Mouse (Mus musculus): Measurements from ENCODE around the gene Kcnq2. TPM values are rescaled to one million over a fixed set of nuclear protein-coding genes. Genes with fewer than 3 reads are reported as not detected.

The Kcnq2 gene
- total RNA-seq, 1 experiment from 2014 or later: not detected

GRCm38 (mm10) chr2:181150281-181150680 is 15.2 kb upstream of the Kcnq2 start:
- no peak for ATAC-seq (ENCODE audit: extremely low read depth, insufficient number of reproducible peaks, low FRiP score, poor library complexity, severe bottlenecking)

DNA sequence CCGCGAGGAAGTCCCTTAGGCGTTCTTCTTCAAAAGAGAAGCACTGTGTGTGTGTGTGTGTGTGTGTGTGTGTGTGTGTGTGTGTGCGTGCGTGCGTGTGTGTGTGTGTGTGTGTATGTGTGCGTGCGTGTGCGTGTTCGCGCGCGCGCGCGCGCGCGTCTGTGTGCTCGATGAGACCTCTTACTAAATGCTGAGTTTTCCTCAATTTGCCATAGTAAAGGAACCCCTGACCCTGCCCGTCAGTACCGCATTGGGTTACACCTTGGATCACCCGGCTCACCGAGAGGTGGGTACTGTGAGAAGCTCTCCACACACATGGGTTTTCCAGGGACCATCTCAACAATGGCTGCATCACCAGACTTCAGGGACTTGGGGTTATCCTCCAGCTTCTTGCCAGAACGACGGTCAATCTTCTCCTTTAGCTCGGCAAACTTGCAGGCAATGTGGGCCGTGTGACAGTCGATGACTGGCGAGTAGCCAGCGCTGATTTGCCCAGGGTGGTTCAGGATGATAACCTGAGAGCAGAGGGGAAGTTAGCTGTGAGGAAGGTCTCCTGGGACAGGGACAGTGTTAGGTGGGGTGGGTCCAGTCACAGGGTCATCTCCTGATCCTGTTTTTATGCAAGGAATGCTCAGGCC is 13.3 kb upstream of the Kcnq2 start:
- no peak for ATAC-seq (ENCODE audit: extremely low read depth, insufficient number of reproducible peaks, low FRiP score, poor library complexity, severe bottlenecking)

DNA sequence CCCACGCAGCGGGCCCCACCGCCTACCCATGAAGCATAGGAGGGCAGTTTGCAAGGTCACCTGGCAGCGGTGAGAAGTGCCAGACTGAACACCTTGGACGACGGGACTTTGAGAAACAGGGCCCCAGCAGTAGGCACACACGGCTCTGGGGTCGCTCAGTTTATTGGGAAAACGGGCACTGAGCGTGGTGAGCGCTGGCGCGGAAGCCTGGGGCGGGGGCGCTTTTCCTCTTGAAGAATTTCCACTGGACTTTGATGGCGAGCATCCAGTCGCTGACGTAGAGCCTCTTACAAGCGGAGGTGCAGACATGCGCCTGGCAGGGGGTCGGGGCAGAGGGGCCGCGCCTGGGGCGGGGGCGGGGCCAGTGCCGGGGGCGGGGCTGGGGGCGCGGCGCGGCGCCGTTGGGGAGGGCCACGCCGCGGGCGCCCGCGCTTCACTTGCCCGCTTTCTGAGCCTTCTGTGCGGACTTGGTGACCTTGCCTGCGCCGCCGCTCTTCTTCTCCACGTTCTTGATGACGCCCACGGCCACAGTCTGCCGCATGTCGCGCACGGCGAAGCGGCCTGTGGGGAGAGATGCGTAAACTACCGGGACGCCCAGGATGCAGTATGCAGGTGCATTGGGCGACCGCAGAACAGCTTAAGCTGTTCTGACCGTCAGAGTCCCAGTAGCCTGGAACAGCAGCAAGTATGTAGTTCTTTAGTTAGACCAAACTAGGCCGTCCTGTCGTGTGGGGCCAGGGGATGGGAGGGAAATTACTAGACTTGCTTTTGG is 12.6 kb upstream of the Kcnq2 start:
- no peak for ATAC-seq (ENCODE audit: extremely low read depth, insufficient number of reproducible peaks, low FRiP score, poor library complexity, severe bottlenecking)

DNA sequence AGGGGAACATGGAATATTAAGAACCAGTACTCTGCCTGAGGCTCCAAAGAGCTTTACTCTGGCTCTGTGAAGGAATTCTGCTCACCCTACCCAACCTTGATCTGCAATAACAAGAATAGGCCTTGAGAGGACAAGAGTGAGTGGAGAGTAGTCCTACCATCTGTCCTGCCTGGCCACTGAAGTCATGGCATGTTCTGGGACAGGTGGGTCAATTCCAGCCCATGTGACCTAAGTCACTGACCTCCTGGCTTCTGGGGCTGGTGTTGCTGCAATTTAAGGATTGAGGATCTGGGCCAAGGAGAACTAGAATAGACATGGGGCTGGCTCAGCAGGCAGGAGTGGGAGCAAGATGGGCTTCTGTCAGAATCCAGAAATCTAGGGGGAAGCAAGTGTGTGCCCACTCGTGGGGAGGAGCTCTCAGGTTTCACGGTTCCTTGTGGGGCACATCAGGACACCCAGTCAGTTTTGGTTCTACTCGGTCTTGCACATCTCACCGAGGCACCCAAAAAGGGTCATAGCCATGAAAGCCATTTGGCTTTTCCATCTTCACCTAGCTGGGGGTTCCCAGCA is 12.0 kb upstream of the Kcnq2 start:
- ATAC-seq (ENCODE audit: extremely low read depth, insufficient number of reproducible peaks, low FRiP score, poor library complexity, severe bottlenecking): no peak

DNA sequence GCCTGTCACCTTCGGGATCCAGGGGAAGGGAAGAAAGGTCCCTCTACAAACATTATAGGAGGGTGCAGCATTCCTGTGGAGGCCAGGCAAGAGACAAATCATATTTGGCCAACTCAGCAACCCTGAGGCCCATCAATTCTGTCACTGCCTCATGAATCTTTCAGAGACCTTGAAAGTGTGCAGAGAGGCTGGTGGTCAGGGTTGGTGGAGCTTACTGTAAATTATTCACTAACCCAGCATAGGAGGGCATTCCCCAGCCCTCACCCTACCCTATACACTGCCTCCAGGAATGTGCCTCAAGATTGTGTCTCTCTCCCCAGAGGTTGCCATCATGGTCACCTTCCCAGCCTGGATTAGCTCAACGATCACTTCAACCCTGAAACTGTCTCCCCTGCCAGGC is 9.6 kb upstream of the Kcnq2 start:
- ATAC-seq (ENCODE audit: extremely low read depth, insufficient number of reproducible peaks, low FRiP score, poor library complexity, severe bottlenecking): no peak

GRCm38 (mm10) chr2:181143509-181144276 is 8.6 kb upstream of the Kcnq2 start:
- ATAC-seq (ENCODE audit: extremely low read depth, insufficient number of reproducible peaks, low FRiP score, poor library complexity, severe bottlenecking): no peak

DNA sequence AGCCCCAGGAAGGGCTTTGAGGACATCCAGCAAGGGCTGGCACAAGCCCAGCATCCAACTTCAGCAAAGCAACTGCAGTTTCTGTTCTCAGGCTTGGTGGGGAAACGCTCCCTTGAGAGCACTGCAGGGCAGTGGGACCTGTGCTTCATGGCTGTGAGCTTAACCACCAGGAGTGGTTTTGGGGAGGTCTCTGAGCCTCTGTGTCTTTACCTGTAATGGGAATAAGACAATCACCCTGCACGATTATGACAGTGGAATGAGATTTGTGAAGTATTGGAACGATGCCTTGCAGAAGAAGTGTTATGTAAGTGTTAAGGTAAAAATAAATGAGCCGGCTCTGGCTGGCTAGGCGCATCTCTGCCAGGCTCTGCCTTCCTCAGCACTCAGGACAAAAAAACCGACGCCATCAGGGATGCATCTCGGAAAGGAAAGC is 7.6 kb upstream of the Kcnq2 start:
- no peak for ATAC-seq (ENCODE audit: extremely low read depth, insufficient number of reproducible peaks, low FRiP score, poor library complexity, severe bottlenecking)

- no peak for ATAC-seq (ENCODE audit: extremely low read depth, insufficient number of reproducible peaks, low FRiP score, poor library complexity, severe bottlenecking)
Measured at GRCm38 (mm10) chr2:181139641-181140193, 4.6 kb upstream of the Kcnq2 start.

- no peak for ATAC-seq (ENCODE audit: extremely low read depth, insufficient number of reproducible peaks, low FRiP score, poor library complexity, severe bottlenecking)
Measured at GRCm38 (mm10) chr2:181136934-181137333, 1.8 kb upstream of the Kcnq2 start.

DNA sequence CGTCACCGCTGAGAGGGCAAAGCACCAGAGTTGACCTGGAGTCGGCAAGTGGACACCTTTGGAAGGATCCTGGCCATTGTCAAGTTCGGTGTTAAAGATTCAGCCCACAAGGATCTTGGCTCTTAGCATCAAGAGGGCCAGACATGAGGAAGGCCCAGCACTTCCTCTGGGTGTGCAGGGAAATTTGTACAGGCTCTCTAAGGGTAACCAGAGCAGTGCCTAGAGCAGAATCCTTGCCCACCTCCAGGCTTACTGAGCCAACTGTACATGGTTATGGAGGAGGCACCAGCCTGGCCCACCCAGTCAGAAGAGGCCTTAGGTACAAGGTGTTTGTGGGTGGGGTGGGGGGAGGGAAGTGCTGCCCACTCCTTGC is 332 bp upstream of the Kcnq2 start:
- no peak for ATAC-seq (ENCODE audit: extremely low read depth, insufficient number of reproducible peaks, low FRiP score, poor library complexity, severe bottlenecking)

- ATAC-seq (ENCODE audit: extremely low read depth, insufficient number of reproducible peaks, low FRiP score, poor library complexity, severe bottlenecking): no peak
Measured at GRCm38 (mm10) chr2:181133837-181134590, 1.1 kb downstream of the Kcnq2 start.

- no peak for ATAC-seq (ENCODE audit: extremely low read depth, insufficient number of reproducible peaks, low FRiP score, poor library complexity, severe bottlenecking)
Measured at GRCm38 (mm10) chr2:181130245-181130644, 4.9 kb downstream of the Kcnq2 start.

DNA sequence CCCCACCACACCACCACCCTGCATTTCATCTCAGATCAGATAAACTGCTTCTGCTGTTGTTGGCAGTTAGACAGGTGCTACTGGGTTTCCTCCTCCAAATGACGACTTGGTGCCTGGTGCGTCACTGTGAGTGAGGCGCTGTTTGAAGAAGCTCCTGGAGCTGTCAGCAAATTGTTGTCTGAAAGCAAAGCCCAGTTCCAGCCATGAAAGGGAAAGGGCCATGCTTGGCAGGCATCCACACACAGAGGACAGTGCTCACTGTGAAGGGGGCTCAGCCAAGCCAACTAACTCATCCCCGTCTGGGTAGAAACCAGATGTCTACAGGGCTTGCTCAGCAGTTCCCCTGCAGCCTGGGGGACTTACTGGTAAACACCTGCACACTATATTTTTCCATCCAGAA is 6.1 kb downstream of the Kcnq2 start:
- ATAC-seq (ENCODE audit: extremely low read depth, insufficient number of reproducible peaks, low FRiP score, poor library complexity, severe bottlenecking): no peak

- no peak for ATAC-seq (ENCODE audit: extremely low read depth, insufficient number of reproducible peaks, low FRiP score, poor library complexity, severe bottlenecking)
Measured at GRCm38 (mm10) chr2:181127786-181128185, 7.3 kb downstream of the Kcnq2 start.

DNA sequence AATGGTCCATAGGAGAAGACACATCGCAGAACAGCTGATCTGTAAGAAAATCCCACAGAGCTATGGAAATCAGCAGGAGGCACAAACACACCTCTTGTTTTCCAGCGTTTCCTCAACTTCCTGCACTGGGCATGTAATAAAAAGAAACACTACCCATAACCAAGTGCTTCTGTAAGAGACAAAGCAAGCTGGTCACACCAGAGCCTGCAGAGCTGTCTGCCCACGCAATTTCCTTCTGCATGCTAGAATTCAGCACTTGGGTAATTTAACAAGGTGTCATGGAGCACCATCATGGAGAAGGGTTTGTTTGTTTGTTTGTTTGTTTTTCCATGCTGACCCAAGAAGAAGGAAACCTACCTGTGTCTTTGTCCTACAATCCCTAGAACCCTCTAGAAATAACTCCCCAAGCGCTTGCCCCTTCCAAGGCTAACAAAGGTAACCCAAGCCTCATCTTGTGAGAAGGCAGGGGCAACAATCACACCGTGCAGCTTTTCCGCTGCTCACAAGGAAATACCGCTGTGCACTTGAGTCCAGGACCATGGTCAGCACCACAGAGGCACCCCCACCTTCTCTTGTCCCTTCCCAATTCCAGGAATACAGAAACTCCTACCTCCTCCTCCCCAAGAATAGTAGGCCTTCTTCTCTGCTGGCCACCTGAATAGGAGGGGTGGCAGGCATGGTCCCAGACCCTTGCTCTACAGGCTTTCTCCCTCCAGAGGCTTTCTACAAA is 9.2 kb downstream of the Kcnq2 start:
- ATAC-seq (ENCODE audit: extremely low read depth, insufficient number of reproducible peaks, low FRiP score, poor library complexity, severe bottlenecking): no peak

DNA sequence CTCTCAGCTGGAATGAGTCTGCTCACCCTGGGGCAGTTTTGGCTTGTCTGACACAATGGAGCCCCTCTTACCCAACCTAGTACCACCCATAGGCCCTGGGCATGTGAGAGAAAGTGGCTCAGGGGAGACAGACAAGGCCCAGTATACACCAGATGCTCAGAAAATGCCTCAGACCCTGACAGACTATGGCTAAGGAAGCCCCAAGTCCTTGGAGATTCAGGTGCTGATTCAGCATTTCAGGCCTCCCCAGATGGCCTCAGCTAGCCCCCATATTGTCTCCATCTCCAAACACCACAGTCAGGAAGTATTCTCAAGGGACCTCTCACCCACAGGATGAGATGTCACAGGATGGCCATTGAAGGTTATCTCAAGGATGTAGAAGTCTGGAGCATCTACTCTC is 12.5 kb downstream of the Kcnq2 start:
- no peak for ATAC-seq (ENCODE audit: extremely low read depth, insufficient number of reproducible peaks, low FRiP score, poor library complexity, severe bottlenecking)

- ATAC-seq (ENCODE audit: extremely low read depth, insufficient number of reproducible peaks, low FRiP score, poor library complexity, severe bottlenecking): no peak
Measured at GRCm38 (mm10) chr2:181120922-181121449, 14.1 kb downstream of the Kcnq2 start.

- no peak for ATAC-seq (ENCODE audit: extremely low read depth, insufficient number of reproducible peaks, low FRiP score, poor library complexity, severe bottlenecking)
Measured at GRCm38 (mm10) chr2:181119952-181120351, 15.1 kb downstream of the Kcnq2 start.
